Mouse (Mus musculus) fat pad, adult 2 months (tissue): ENCODE measurements around the gene Plxdc1.

Experiments
- DNase-seq: peaks from one replicate; pipeline ENCODE4 v3.0.0-alpha.2; 2011; ENCODE audit warnings: low read depth, low spot score; ENCODE audit errors: extremely low read depth

Gene Plxdc1

DNA sequence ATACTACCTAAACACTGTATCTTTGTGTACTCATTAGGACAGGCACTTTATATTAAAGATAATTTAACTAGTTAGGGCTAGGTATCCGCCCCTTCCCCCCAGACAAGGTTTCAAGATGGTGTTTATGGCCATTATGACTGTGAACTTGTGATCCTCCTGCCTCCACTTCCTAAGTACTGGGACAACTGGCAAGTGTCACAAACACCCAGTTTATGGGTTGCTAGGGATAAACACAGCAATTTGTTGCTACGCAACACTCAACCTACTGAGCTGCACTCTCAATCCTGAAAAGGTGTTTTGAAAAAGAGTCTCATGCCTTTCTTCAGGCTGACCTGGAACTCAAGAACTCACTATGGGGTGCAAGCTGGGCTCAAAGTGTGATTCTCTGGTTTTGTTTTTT, 108.9 kb downstream of the Plxdc1 start:
- DNase-seq = no peak

DNA sequence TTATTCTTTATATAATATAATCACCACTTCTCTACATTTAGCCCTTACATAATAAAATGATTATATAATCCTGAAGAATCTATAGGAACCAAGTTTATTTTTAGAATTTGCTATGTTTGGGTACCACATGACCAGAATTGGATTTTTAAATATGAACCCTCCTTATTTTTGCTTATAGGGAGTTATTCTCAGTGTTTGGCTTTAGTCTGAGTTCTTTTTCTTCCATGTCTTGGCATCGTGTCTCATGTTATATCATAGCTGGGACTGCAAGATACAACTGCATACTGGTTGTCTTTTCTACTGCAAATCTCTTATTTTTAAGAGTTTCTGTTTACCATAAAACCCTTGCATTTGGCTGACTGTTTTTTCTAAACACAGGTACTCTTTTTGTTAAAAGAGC, 111.8 kb downstream of the Plxdc1 start:
- no peak for DNase-seq
